Mouse (Mus musculus) thymus, adult 2 months (tissue): Measurements from ENCODE around the gene Pik3ap1.

ENCODE experiments used
- CTCF ChIP-seq: fragments of 200-500 bp; IDR thresholded peaks from 2 replicates; pipeline ENCODE4 v1.5.1; 2012; ENCODE audit warnings: mild to moderate bottlenecking, control low read depth, low read length, moderate library complexity, borderline replicate concordance; ENCODE audit not compliant: control insufficient read depth, poor library complexity, insufficient read depth; ENCODE audit errors: extremely low read depth
- POLR2A ChIP-seq: fragments of 200-500 bp; IDR thresholded peaks from 2 replicates; pipeline ENCODE4 v1.6.1; 2012; ENCODE audit warnings: mild to moderate bottlenecking, low read length, control low read depth, moderate library complexity; ENCODE audit not compliant: control insufficient read depth, poor library complexity, insufficient read depth; ENCODE audit errors: extremely low read depth

DNA sequence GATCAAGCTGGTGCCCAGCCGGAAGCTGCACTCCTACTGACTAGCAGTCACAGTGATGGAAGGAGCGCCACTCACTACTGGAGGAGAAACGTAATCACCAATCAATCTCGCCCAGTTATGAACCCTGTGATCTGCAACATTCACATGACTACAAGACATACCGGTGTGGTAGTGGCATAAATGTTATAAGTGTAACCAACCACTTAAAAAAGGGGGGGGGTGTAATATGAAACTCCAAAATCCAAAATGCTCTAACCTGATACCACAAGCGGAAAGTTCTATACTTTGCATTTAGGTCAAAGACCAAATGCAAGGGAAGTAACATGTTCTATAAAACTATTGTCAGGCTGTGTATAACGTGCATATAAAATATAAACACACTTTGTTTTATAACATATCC lies 54.9 kb downstream of the Pik3ap1 start:
- TF ChIP-seq POLR2A = no peak
- TF ChIP-seq CTCF = no peak
